Mouse (Mus musculus) brain, embryonic 14.5 days (tissue): ENCODE measurements at regions not wholly inside any gene's neighbourhood (a gene's known extent, or its start where the extent isn't known, plus 50 kb on each side); places are given as distances from the start of the nearest gene placed in this dataset.
A peak's percentile ranks its signal among the peaks of the same experiment; 100 is the strongest.
"Not testable (repeated sequence)": the region's sequence is repeated elsewhere in the genome, so short reads cannot be mapped to it uniquely, and the experiment has no call there.

Experiments used
- DNase-seq: peaks from one replicate; pipeline ENCODE4 v3.0.0-alpha.2; 2011; ENCODE audit warnings: low read depth
- CTCF ChIP-seq: fragments of 200-500 bp; IDR thresholded peaks from 2 replicates; pipeline ENCODE4 v1.5.1; 2012; ENCODE audit warnings: inconsistent platforms, mild to moderate bottlenecking, moderate library complexity, borderline replicate concordance; ENCODE audit not compliant: insufficient read depth, insufficient read length; ENCODE audit errors: extremely low read depth
- POLR2A ChIP-seq: fragments of 200-500 bp; IDR thresholded peaks from 2 replicates; pipeline ENCODE4 v1.6.1; 2012; ENCODE audit warnings: mild to moderate bottlenecking, inconsistent platforms, borderline replicate concordance; ENCODE audit not compliant: poor library complexity, insufficient read depth, insufficient read length, severe bottlenecking; ENCODE audit errors: extremely low read depth

DNA sequence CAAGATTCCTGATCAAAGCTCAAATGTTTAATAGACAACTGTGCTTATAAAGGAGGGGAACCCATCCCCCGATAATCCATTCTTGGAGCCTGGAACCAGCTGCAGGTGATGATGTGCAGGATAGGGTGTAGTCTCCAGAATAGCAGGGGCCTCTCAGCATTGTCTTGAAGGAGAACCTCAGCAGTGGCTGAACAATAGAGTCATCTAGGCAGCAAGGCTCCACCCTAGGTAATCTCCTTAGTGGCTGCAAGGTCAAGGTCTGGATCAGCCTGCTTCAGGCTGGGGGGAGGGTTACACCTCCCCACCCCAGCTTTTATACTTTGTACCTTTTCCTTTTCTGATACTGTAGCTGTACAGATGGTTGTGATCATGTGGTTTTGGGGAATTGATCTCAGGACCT, 116.8 kb upstream of the Mettl4 start:
- TF ChIP-seq CTCF (no peak), POLR2A (no peak)
- DNase-seq: no peak

DNA sequence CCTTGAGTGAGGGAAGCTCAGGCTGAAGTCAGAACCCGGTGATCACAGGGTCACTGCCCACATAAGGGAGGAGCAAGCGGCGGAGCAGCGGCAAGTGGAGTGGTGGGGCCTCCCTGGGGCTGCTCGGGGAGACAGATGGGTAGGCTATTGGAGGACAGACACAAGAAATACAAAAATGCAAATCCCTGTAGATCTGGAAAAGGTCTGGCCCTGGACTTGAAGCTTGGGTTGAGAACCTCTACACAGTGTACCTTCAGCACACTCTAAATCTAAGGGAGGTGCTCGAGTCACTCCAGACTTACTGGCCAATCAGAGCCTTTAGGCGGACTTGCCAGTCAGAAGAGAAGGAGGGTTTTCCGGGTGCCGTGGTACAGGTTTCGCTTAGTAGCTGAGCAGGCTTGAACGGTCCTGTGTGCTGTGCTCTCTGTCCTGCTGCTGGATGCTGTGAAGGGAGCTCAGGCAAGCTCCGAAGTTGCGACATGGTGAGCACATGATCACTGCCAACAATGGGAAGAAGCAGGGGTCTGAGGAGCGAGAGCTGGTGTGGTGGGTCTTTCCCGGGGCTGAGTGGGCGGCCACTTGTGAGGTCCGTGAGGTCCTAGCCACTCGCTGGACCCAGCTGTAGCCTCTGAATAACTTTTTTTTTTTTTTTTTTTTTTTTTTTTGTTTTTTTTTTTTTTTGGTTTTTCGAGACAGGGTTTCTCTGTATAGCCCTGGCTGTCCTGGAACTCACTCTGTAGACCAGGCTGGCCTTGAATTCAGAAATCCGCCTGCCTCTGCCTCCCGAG, 114.9 kb upstream of the Mettl4 start:
- DNase-seq: peak; percentile 92

DNA sequence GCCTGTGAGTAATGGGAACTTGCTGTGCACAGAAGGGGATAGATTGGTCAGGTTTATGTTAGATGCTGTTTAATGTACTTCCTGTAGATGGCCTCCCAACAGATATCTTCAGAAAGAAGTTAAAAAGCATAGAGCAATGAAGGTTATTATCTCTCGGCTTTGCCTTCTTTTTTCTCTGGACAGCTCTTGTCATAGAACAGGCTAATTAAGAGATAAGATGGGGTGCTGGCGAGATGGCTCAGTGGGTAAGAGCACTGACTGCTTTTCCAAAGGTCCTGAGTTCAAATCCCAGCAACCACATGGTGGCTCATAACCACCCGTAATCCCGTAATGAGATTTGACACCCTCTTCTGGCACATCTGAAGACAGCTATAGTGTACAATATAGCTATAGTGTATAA, 104.9 kb upstream of the Mettl4 start:
- DNase-seq: not testable (repeated sequence)

DNA sequence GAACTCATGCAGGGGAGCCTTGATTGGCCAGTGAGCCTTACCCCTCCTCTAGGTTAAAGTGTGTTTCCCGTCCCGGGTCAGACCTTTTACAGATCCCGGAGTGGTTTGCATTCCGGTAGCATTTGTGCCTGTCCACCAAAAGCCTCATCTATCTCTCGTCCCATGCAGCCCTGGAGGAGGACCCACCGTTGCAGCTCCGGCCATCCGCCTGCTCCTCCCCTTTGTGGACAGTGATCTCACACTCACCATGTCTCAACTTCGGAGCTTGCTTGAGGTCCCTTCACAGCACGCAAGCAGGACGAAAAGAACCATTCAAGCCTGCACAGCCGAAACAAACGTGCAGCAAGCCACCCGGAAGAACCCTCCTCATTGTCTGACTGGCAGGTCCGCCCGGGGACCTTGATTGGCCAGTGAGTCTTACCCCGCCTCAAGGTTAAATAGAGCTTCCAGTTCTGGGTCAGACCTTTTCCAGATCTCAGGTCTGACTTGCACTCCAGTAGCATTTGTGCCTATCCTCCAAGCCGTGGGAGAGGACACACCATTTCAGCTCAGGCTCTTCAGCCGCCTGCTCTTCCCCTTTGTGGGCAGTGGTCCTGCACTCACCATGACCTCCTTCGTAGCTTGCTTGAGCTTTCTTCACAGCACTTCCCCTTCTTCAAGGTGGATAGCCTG, 84.8 kb upstream of the Mettl4 start:
- TF ChIP-seq CTCF: no peak
- peak; percentile 17; the same call in 1 of the 2 replicates for TF ChIP-seq POLR2A
- DNase-seq: peak; percentile 95

DNA sequence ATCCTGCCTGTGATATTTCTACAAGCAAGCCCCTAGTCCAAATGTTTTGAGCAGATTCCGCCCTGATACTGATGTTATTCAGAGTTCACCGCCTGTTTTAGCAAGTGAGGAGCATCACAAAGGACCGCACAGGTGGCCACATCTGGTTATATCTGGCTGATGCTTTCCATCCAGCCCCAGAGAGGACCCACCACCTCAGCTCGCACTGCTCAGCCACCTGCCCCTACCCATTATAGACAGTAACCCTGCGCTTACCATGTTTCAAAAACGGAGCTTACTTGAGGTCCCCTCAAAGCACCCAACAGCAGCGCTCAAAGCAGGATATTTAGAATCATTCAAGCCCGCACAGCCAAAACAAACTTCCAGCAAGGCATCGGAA, 84.2 kb upstream of the Mettl4 start:
- not testable (repeated sequence) for DNase-seq

DNA sequence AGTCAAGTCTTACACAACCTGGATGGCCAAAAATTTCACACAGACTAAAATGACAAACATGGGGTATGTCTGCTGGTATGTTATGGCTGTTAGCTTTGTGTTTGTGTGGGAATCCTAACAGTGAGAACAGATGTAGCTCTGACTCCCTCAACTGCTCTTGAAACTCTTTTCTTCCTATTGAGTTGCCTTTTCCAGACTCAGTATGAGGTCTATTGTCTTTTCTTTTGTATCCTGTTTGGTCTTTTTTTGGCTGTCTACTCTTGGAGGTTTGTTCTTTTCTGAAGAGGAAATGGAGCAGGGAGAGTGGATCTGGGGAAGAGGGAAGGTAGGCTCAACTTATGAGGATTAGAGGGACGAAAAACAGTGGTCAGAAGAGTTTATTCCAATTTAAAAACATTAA, 76.6 kb upstream of the Mettl4 start:
- not testable (repeated sequence) for DNase-seq

DNA sequence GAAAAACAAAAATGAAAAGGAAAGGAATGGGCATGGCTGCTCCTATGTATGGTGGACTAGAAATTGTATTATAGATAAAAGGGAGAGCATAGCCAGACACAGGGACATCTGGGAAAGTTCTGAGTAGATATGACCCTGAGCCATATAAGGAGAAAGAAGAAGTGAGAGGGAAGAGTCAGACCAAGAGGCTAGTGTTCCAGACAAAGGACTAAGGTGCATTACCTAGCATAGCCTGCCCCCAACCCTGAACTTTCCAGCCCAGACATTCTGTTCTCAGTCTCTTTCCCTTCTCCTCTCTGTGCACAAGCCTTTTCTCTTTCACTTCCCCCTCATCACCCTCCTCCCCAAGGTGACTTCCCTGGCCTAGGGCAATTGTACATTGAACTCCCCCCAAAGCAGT, 58.9 kb upstream of the Mettl4 start:
- DNase-seq: no peak
- TF ChIP-seq CTCF (no peak), POLR2A (no peak)
